Mouse (Mus musculus) heart, postnatal 0 days (tissue): ENCODE data around the gene Prmt8.

Experiments
- CTCF ChIP-seq: IDR thresholded peaks from 2 replicates; pipeline ENCODE4 v1.5.1; 2016; ENCODE audit warnings: antibody characterized with exemption, control low read depth, low read depth
- EP300 ChIP-seq: IDR thresholded peaks from 2 replicates; pipeline ENCODE4 v1.6.1; 2016; ENCODE audit warnings: antibody characterized with exemption, low read depth

GRCm38 (mm10) chr6:127663263-127663662 lies 106.0 kb downstream of the Prmt8 start:
- TF ChIP-seq CTCF (no peak), EP300 (no peak)
